Mouse (Mus musculus) urinary bladder, postnatal 0 days (tissue): ENCODE data around the gene Tnfaip6. TPM values are rescaled to one million over a fixed set of nuclear protein-coding genes. Genes with fewer than 3 reads are reported as not detected.

Source experiments
- polyA plus RNA-seq: library from polyadenylated mRNA; unstranded; fragments of >200 nt; fragmentation: Nextera tagmentation; extraction: Ambion mirVana; gene quantifications from 2 replicates; pipeline ENCODE4 v1.2.1, GENCODE M21; 2015

Tnfaip6 gene
- polyA plus RNA-seq = 11.0 and 15.7 TPM in 2 replicates

GRCm38 (mm10) chr2:52037882-52038281 is at the start of gene Tnfaip6:
TSS of gene Tnfaip6 (plus strand) at chr2:52038009.

GRCm38 (mm10) chr2:52072491-52073140 is 34.8 kb downstream of the Tnfaip6 start, which contains the start of gene Rif1:
TSS of gene Rif1 (plus strand) at chr2:52072832.

Other genes with a start within 250 kb of the Tnfaip6 start
- 8.7 and 10.3 TPM in 2 replicates for gene Rbm43, start 102.8 kb upstream of the Tnfaip6 start, polyA plus RNA-seq
- gene Nmi, start 64.5 kb upstream of the Tnfaip6 start, polyA plus RNA-seq = 18.1 and 18.8 TPM in 2 replicates
- 9.3 and 13.0 TPM in 2 replicates for gene Rif1, start 34.8 kb downstream of the Tnfaip6 start, polyA plus RNA-seq